Mouse (Mus musculus): ENCODE data around the gene Bdh2.

DNA sequence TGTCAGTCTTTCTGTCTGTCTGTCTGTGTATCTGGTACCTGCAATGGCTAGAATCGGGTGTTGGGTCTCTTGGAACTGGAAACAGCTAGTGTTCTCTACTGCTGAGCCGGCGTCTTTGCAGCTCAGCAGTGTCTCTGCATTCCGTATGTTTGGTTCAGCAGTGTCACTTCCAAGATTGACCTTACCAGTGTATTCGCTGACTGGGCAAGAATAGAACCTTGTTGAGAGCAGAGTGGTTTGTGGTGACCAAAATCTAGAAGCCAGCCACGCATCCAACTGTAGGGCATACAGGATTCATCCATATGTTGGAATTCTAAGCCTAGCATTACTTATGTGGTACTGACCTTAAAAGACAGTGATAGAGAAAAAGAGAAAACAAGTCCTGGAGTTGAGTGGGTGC, 29.2 kb upstream of the Bdh2 start:
- no peak for TF ChIP-seq CTCF (IDR thresholded peaks at IDR 0.05; ENCODE audit: insufficient read depth, low read depth, low read length)
- TF ChIP-seq POLR2A (IDR thresholded peaks at IDR 0.05; ENCODE audit: insufficient read depth, low read depth, low read length): no peak
